Mouse (Mus musculus): Measurements from ENCODE around the gene Negr1.
"Not testable (repeated sequence)": the region's sequence is repeated elsewhere in the genome, so short reads cannot be mapped to it uniquely, and the experiment has no call there.

Negr1 gene

GRCm38 (mm10) chr3:157021632-157022031, 460.0 kb downstream of the Negr1 start:
- no peak for DNase-seq (ENCODE audit: low read depth)

- DNase-seq (ENCODE audit: low read depth), result no peak
Observed at GRCm38 (mm10) chr3:157024580-157024979, 463.0 kb downstream of the Negr1 start.

- no peak for DNase-seq (ENCODE audit: low read depth)
Observed at GRCm38 (mm10) chr3:157031513-157032142, 470.0 kb downstream of the Negr1 start.

- DNase-seq (ENCODE audit: low read depth), result no peak
Observed at GRCm38 (mm10) chr3:157036016-157036415, 474.4 kb downstream of the Negr1 start.

- no peak for DNase-seq (ENCODE audit: low read depth)
Observed at GRCm38 (mm10) chr3:157036568-157036967, 475.0 kb downstream of the Negr1 start.

- no peak for DNase-seq (ENCODE audit: low read depth)
Observed at GRCm38 (mm10) chr3:157040619-157041018, 479.0 kb downstream of the Negr1 start.

- DNase-seq (ENCODE audit: low read depth), result no peak
Observed at GRCm38 (mm10) chr3:157044565-157044964, 483.0 kb downstream of the Negr1 start.

- DNase-seq (ENCODE audit: low read depth), result not testable (repeated sequence)
Observed at GRCm38 (mm10) chr3:157064438-157064837, 502.8 kb downstream of the Negr1 start.

- DNase-seq (ENCODE audit: low read depth), result no peak
Observed at GRCm38 (mm10) chr3:157066331-157066730, 504.7 kb downstream of the Negr1 start.

GRCm38 (mm10) chr3:157079250-157079965, 517.8 kb downstream of the Negr1 start:
- DNase-seq (ENCODE audit: low read depth), result no peak

GRCm38 (mm10) chr3:157079966-157080306, 518.3 kb downstream of the Negr1 start:
- no peak for DNase-seq (ENCODE audit: low read depth)

GRCm38 (mm10) chr3:157080585-157080984, 519.0 kb downstream of the Negr1 start:
- no peak for DNase-seq (ENCODE audit: low read depth)

- no peak for DNase-seq (ENCODE audit: low read depth)
Observed at GRCm38 (mm10) chr3:157082808-157083784, 521.5 kb downstream of the Negr1 start.

GRCm38 (mm10) chr3:157085180-157085579, 523.6 kb downstream of the Negr1 start:
- DNase-seq (ENCODE audit: low read depth), result no peak

- no peak for DNase-seq (ENCODE audit: low read depth)
Observed at GRCm38 (mm10) chr3:157090051-157090450, 528.5 kb downstream of the Negr1 start.

GRCm38 (mm10) chr3:157096284-157096683, 534.7 kb downstream of the Negr1 start:
- no peak for DNase-seq (ENCODE audit: low read depth)

GRCm38 (mm10) chr3:157097514-157097913, 535.9 kb downstream of the Negr1 start:
- no peak for DNase-seq (ENCODE audit: low read depth)

- DNase-seq (ENCODE audit: low read depth), result no peak
Observed at GRCm38 (mm10) chr3:157098417-157098816, 536.8 kb downstream of the Negr1 start.

GRCm38 (mm10) chr3:157104866-157105579, 543.4 kb downstream of the Negr1 start:
- no peak for DNase-seq (ENCODE audit: low read depth)

GRCm38 (mm10) chr3:157105580-157106264, 544.1 kb downstream of the Negr1 start:
- no peak for DNase-seq (ENCODE audit: low read depth)

GRCm38 (mm10) chr3:157108156-157108555, 546.6 kb downstream of the Negr1 start:
- DNase-seq (ENCODE audit: low read depth), result no peak

Measured in 416B (cell line).